Mouse (Mus musculus) embryonic stem cell, embryonic (primary cell): ENCODE measurements around the gene Necap1.

ENCODE experiments used
- CTCF ChIA-PET, 4 experiments: fragments of 300-600 bp in 2 of 4; fragments of 350-600 bp in 2 of 4; sonication (Branson Sonifier 250); formaldehyde crosslinking; loops; one replicate each; lab custom pipeline; 2022; ENCODE audit warnings: inconsistent platforms in 2 of 4; lab: Charles Lee
- POLR2A ChIA-PET, 4 experiments: fragments of 300-600 bp in 2 of 4; fragments of 350-600 bp in 2 of 4; sonication (Branson Sonifier 250); formaldehyde crosslinking; loops; one replicate each; lab custom pipeline; 2022; ENCODE audit warnings: antibody characterized with exemption in 4 of 4, inconsistent platforms in 1 of 4; lab: Charles Lee

The Necap1 gene

DNA sequence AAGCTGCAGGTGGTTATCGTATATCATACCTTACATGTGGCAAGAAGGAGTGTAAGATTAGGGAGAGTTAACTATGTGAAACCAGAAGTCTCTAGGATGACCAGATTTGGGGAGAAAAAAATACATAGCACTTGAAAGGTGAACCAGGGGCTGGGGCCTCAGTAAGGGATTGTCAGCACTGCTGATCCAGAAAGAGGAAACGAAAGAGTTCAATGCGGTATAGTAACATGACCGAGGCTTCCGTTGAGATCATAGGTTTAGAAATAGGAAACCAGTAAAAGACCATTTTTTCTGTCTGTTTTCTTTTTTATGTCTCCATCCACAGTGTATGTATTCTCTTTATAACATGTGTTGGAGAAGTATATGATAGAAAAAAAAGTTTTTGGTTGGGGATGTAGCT is 1.5 kb upstream of the Necap1 start:
- POLR2A ChIA-PET, result no interaction called here
- CTCF ChIA-PET, result no interaction called here

DNA sequence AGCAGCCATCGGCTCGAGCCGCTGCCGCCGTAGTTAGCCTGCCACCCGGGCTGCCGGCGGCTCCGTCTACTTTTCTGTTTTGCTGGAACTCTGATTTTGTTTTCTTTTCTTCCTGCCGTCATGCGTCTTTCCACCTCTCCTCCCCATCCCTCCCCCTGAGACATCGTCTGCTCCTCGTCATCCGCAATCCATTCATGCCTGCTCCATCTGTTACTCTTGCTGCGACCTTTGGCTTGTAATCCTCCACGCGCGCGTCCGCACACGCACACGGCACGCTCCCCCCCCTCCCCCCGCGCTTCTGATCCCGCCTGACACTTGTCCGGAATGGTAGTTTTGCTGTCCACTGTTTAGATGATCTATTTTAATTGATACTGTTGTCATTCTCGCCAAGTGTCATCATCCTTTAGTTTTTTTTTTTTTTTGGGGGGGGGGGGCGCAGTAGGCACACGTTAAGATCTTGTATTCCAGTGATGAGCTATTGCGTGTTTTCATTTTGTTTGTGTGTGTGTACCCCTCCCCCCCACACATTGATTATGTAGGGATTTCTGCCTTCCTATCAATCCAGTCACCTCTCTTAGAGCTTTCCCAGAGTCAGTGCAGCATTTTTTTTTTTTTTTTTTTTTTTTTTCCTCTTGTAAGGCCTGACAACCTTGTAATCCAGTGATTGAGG is 581 bp downstream of the Necap1 start:
- POLR2A ChIA-PET, result interaction anchor here (0.5 to 1.7 kb wide), 46 partner anchors 9 to 1866 kb away, joined by 3 to 12 read pairs (median 4); partner anchors contain the start of genes Gdf3 (in 2 of the 4), Dppa3 (in 1 of the 4), Grcc10 (in 1 of the 4) and Nanog (in 1 of the 4)
- CTCF ChIA-PET, result interaction anchor here (0.5 to 1.8 kb wide), 40 partner anchors 8 to 1502 kb away, joined by 3 to 13 read pairs (median 4); partner anchors contain the start of gene Clec4a3 (in 1 of the 4)

DNA sequence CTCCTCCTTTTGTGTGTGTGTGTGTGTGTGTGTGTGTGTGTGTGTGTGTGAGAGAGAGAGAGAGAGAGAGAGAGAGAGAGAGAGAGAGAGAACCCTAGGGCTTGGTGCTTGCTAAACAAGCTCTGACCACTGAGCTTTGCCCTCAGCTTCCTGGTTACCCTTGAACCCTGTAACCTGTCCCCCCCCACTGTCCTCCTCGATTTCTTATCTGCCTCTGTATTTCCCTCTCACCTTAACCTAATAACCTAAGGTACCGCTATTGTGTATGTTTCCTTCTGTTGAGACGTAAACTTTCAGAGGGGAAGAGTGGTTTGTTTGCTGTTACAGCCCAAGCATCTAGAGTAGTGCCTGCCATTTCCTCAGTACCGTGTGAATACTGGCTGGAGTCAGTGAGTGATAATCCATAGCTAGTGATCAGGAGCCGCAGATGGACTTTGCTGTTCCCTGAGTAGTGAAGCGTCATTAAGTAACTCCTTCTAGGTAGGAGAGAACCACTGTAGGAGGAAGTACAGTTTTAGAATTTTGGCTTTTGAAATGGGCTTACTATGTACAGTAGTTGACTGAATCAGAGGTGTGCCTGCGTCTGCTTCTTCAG is 5.0 kb downstream of the Necap1 start:
- CTCF ChIA-PET, result interaction anchor here (0.6 to 2.0 kb wide), 11 partner anchors 9 to 346 kb away, joined by 3 to 11 read pairs (median 5); no protein-coding TSS in a partner anchor
- POLR2A ChIA-PET, result interaction anchor here in 3 of 4 experiments (0.6 to 2.9 kb wide), 16 partner anchors 10 to 380 kb away, joined by 3 to 16 read pairs (median 4); partner anchors contain the start of genes Nanog (in 1 of the 3) and Slc2a3 (in 1 of the 3)

DNA sequence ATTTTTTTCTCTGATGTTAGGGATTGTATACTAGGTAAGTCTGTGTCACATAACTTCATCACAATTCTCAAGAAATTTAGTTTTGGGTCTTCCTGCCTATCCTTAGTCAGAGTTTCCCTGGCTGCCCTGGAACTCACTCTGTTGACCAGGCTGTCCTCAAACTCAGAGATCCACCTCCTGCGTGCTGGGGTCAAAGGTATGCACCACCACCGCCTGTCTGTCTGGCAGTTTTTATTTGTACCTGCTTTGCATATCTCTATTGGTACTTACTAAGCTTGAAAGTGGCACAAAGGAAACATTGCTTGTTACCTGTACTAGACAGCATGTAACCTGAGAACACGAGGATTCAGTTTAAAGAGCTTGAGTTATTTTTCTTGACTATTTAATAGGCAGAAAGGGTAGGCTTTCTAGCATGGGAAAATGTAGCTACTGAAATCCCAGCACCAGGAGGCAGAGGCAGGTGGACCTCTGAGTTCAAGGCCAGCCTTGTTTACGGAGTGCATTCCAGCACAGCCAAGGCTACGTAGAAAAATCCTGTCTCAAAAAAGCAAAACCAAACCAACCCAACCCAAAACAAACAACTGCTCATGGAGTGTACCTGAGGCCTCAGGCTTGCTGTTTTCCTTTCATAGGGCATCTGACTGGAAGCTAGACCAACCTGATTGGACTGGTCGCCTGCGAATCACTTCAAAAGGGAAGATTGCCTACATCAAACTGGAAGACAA is 5.7 kb downstream of the Necap1 start:
- CTCF ChIA-PET, result interaction anchor here in 3 of 4 experiments (0.8 to 1.9 kb wide), 5 partner anchors 12 to 210 kb away, joined by 3 to 11 read pairs (median 5); no protein-coding TSS in a partner anchor
- POLR2A ChIA-PET, result interaction anchor here (0.6 to 2.9 kb wide), 13 partner anchors 9 to 276 kb away, joined by 3 to 16 read pairs (median 4); partner anchors contain the start of gene Nanog (in 1 of the 4)

DNA sequence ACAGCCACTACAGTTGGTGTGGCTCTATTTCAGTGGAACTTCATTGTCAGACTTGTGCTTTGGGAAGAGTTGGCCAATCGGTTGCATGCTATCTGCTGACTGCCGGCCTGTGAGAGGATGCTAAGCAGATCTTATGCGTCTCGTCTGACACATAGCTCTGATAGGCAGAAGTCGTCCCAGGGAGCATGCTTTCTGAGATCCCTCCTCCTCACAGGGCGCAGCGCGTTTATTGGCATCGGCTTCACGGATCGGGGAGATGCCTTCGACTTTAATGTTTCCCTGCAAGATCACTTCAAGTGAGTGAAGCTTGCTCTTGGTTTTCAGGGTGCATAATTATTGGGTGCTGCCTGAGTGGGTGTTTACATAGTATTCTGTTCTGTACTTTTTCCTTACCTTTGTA is 7.0 kb downstream of the Necap1 start:
- ChIA-PET CTCF (no interaction called here), POLR2A (interaction anchor here in 2 of 4 experiments (0.7 to 2.7 kb wide), 4 partner anchors 11 to 79 kb away, joined by 3 to 7 read pairs (median 3); partner anchors contain the start of gene Slc2a3 (in 1 of the 2))

DNA sequence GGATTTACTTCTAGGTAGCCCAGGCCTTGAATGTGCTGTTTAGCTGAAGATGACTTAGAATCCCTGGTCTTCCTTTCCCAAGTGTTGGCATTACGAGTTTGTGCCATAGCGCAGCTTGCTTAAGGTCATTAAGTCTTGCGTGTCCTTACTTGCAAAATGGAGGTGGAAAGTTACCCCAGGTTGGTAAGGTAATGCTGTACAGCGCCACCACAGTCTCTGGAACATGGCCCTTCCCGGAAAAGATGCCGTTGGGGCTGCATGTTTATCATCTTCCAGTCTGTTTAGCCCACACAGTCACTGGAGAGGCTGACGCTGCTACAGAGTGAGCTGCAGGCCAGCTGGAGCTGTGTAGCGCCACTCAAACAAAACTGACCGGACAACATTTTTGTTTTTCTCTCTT is 9.3 kb downstream of the Necap1 start:
- CTCF ChIA-PET, result interaction anchor here in 3 of 4 experiments (0.8 to 2.2 kb wide), 3 partner anchors 9 to 49 kb away, joined by 3 to 6 read pairs (median 3); partner anchors contain the start of gene Necap1 (in 1 of the 3)
- POLR2A ChIA-PET, result interaction anchor here in 3 of 4 experiments (0.7 to 2.5 kb wide), 5 partner anchors 9 to 72 kb away, joined by 3 to 12 read pairs (median 3); partner anchors contain the start of gene Necap1 (in 2 of the 3)

DNA sequence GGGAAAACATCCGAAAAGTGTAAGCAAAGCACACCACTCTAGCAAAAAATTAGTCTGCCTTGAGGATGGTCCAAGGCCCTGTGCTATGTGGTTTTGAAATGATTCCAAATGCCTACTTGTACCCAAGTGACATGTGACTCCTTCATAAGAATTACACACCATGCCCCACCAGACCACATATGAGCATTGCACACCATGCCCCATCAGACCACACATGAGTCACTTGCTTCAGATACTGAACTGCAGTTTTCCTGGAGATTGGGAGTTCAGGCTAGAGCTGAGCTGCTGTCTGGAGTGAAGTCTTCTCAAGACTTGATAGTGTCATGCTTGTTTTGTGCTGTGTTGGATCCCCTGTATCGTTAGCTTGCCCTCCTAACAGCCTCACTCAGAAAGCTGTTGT is 15.3 kb downstream of the Necap1 start:
- POLR2A ChIA-PET, result interaction anchor here in 1 of 4 experiments (0.6 to 2.8 kb wide), 2 partner anchors 11 to 15 kb away, joined by 3 to 16 read pairs; no protein-coding TSS in a partner anchor
- CTCF ChIA-PET, result interaction anchor here in 1 of 4 experiments (0.5 to 0.8 kb wide), 2 partner anchors 15 to 350 kb away, joined by 4 to 5 read pairs; partner anchors contain the start of gene Necap1

DNA sequence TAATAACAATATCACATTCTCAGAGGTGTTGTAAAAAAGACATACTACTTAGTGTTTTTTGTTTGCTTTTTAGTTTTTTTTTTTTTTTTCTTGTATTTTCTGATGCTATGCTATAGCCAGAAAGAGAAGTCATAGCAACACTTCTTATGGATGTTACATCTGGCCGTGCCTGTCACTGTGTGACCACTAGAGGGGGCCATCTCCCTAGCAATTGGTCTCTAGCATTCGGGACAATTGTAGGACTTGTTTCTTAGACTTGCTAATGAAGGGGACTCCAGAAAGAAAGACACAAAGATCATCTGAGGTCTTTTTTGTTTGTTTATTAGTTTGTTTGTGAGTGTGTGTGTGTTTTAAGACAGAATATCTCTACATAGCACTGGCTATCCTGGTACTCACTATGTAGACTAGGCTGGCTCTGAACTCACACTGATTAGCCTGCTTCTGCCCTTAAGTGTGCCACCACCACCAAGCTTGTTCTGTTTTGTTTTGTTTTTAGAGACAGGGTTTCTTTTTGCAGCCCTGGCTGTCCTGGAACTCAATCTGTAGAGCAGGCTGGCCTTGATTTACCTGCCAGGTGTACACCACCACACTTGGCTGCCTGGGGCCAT is 18.3 kb downstream of the Necap1 start:
- ChIA-PET POLR2A (interaction anchor here in 3 of 4 experiments (0.6 to 1.4 kb wide), 6 partner anchors 10 to 552 kb away, joined by 3 to 7 read pairs (median 4); partner anchors contain the start of gene Phc1 (in 1 of the 3)), CTCF (interaction anchor here (0.6 to 1.5 kb wide), 30 partner anchors 9 to 1480 kb away, joined by 3 to 11 read pairs (median 4); partner anchors contain the start of gene Clec4b2 (in 1 of the 4))

DNA sequence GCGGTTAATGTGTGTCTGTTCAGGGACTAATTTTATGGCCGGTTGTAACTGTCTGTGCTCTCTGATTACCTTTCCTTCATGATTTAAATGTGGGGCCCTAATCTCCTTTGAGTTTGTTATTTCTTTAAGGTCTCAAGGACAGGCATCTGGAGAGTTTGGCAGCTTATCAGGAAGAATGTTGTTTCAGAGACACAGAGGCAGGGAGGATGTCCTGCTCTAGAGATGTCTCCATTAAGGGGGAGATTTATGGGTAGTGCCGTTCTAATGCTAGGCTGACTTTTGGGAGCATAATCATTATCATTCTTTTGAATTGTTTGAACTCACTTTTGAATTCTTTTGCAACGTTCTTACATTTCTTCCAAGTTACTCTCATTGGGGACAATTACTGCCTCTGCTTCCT is 45.6 kb downstream of the Necap1 start:
- ChIA-PET POLR2A (interaction anchor here in 1 of 4 experiments (1.3 kb wide), 1 partner anchor 40 kb away, joined by 3 read pairs; no protein-coding TSS in a partner anchor), CTCF (interaction anchor here in 1 of 4 experiments (0.6 kb wide), 1 partner anchor 151 kb away, joined by 3 read pairs; no protein-coding TSS in a partner anchor)

DNA sequence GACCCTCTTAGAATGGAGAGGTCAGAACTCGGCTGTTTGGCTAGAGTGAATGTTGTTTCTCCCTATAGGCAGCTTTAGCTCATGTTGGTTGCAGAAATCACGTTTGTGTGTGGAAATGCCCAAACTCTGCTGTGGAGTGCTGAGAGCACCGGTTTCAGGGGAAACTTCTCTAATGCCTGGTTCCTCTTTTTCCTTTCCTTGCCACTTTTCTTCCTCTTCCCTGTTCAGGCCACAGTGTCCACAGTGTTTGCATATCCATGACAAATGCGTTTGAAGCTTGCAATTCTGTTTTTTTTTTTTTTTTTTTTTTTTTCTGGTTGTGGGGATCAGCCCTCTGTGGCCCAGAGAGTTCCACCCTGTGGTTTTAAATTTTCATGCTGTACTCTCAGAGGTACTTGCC is 47.2 kb downstream of the Necap1 start, which contains the start of gene Clec4a1:
Gene Clec4a1 (plus strand): TSS at position 398 of the 400 bp plus-strand sequence.
- CTCF ChIA-PET, result interaction anchor here in 2 of 4 experiments (0.6 to 0.7 kb wide), 2 partner anchors 85 to 309 kb away, joined by 5 to 6 read pairs; no protein-coding TSS in a partner anchor
- POLR2A ChIA-PET, result interaction anchor here in 2 of 4 experiments (0.6 to 1.2 kb wide), 3 partner anchors 118 to 314 kb away, joined by 3 read pairs; no protein-coding TSS in a partner anchor

DNA sequence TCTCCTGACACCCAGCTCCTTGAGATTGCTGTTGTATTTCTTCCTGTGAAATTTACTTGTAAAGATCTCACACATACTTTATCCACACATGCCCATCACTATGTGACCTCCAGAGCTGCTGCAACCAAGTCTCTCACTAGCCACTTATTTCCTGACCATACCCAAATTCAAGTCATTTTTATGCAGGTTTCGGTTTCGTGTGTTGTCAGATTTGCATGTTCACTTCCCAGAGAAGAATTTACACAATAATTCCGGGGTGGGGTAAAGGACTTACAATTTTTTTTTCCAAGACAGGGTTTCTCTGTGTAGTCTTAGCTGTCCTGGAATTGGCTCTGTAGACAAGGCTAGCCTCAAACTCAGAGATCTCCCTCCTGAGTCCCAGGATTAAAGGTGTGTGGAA is 60.6 kb downstream of the Necap1 start:
- CTCF ChIA-PET, result no interaction called here
- POLR2A ChIA-PET, result interaction anchor here in 2 of 4 experiments (0.6 to 1.6 kb wide), 2 partner anchors 61 to 228 kb away, joined by 3 to 4 read pairs; partner anchors contain the start of genes Nanog (in 1 of the 2) and Necap1 (in 1 of the 2)
